21 mouse cellular contexts compared by ENCODE assay signal in genomic region chr19:47585772-47586171, GRCm38 (mm10).
"Had no signal": no experiment of that assay in that cellular context is flagged by ENCODE, and none has a peak within 500 bp of the region (broad histone marks: within the 10 kb centered on the region; RNA-seq: fewer than 3 reads in every experiment).

No protein-coding gene starts in this region.

- H3K36me3 ChIP-seq: limb, embryonic 10.5 days; limb, embryonic 13.5 days; liver, embryonic 12.5 days; liver, embryonic 15.5 days; lung, embryonic 15.5 days; neural tube, embryonic 12.5 days; neural tube, embryonic 15.5 days had no signal

- DNase-seq: kidney, postnatal 25 days; layer of hippocampus, adult 9-11 months; liver; lung, adult 18-20 months; midbrain, embryonic 14.5 days; right cerebral cortex, adult 18-20 months; right cerebral cortex, postnatal 14 days; right cerebral cortex, postnatal 4 days; thymus, adult 18-20 months; thymus, postnatal 4 days had no signal

- H3K9me3 ChIP-seq: limb, embryonic 10.5 days; limb, embryonic 13.5 days; liver, embryonic 12.5 days; liver, embryonic 15.5 days; lung, embryonic 15.5 days; neural tube, embryonic 12.5 days; neural tube, embryonic 15.5 days had no signal

- H3K27me3 ChIP-seq: limb, embryonic 13.5 days; liver, embryonic 12.5 days; liver, embryonic 15.5 days; lung, embryonic 15.5 days; neural tube, embryonic 12.5 days; neural tube, embryonic 15.5 days had no signal

- ATAC-seq: liver, embryonic 12.5 days had no signal

- H3K27ac ChIP-seq: kidney, postnatal 0 days; layer of hippocampus, adult 2 months; limb, embryonic 10.5 days; limb, embryonic 13.5 days; liver, embryonic 12.5 days; liver, embryonic 15.5 days; lung, embryonic 15.5 days; macrophage; neural tube, embryonic 12.5 days; neural tube, embryonic 15.5 days had no signal

- H3K9ac ChIP-seq: liver, embryonic 12.5 days; liver, embryonic 15.5 days; lung, embryonic 15.5 days; neural tube, embryonic 12.5 days; neural tube, embryonic 15.5 days had no signal

- H3K4me3 ChIP-seq: layer of hippocampus, adult 2 months; limb, embryonic 10.5 days; limb, embryonic 13.5 days; liver, embryonic 12.5 days; liver, embryonic 15.5 days; lung, embryonic 15.5 days; neural tube, embryonic 12.5 days; neural tube, embryonic 15.5 days had no signal

- H3K4me2 ChIP-seq: limb, embryonic 13.5 days; liver, embryonic 12.5 days; liver, embryonic 15.5 days; midbrain, embryonic 11.5 days; neural tube, embryonic 12.5 days; neural tube, embryonic 15.5 days had no signal
